Mouse (Mus musculus) erythroid progenitor cell, adult 5-6 weeks (primary cell): ENCODE results near the gene Fam19a3. TPM values are rescaled to one million over a fixed set of nuclear protein-coding genes. Genes with fewer than 3 reads are reported as not detected.
A peak's percentile ranks its signal among the peaks of the same experiment; 100 is the strongest.

Source experiments
- ATAC-seq: replicated peaks from 2 replicates; pipeline ENCODE4 v1.8.0; 2016; ENCODE audit warnings: moderate number of reproducible peaks, mild to moderate bottlenecking, moderate TSS enrichment, inconsistent platforms; ENCODE audit not compliant: poor library complexity, low FRiP score, severe bottlenecking
- total RNA-seq, 2 experiments: library from RNA; stranded (forward) in 1 of 2; stranded (reverse) in 1 of 2; fragments of 150-400 nt in 1 of 2; fragments of 186-747, 209-891 nt in 1 of 2; gene quantifications; 2 replicates each; pipeline versions ENCODE4 v1.2.3 to v1.2.4; 2015 to 2017; ENCODE audit warnings: low replicate concordance in 2 of 2

The Fam19a3 gene
- total RNA-seq, 2 experiments from 2014 or later: not detected

DNA sequence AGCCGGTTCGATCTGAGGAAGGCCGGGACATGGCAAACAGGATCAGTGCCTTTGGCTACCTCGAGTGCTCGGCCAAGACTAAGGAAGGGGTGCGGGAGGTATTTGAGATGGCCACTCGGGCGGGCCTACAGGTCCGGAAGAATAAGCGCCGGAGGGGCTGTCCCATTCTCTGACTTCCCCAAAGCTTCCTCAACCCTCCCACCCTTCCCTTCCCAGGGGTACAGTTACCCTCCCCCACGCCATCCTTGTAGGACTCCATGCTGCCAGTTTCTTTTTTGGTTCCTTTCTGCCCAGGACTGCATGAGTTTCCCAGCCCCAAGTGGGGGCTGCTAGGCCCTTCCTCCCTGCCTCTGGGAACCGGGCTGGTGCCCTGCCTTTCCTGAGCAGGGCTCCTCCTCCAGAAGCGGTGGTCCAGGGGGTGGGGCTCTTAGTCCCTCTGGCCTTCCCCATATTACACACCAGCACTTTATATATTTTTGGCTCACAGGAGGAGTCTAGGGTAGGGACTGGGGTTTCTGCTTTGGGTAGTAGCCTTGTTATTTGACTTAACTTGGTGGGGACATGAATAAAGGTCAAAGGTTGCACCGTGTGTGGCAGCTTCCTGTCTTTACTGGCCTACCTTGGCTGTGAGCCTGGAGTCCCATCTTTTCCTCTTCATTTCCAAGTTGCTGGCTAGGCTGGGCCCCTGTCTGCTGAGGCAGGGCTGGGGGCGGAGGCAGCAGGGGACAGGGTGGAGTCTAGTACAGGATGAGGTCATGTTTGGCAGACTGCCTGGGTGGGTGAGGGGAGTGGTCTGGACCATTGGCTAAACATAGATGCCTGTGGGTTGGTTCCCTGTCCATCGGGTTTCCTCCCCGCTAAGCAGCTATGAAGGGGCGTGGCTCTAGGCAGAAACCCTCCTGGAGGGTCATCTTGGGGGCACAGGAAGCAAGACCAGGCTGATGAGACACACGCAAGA, 12.5 kb upstream of the Fam19a3 start:
- no peak for ATAC-seq

DNA sequence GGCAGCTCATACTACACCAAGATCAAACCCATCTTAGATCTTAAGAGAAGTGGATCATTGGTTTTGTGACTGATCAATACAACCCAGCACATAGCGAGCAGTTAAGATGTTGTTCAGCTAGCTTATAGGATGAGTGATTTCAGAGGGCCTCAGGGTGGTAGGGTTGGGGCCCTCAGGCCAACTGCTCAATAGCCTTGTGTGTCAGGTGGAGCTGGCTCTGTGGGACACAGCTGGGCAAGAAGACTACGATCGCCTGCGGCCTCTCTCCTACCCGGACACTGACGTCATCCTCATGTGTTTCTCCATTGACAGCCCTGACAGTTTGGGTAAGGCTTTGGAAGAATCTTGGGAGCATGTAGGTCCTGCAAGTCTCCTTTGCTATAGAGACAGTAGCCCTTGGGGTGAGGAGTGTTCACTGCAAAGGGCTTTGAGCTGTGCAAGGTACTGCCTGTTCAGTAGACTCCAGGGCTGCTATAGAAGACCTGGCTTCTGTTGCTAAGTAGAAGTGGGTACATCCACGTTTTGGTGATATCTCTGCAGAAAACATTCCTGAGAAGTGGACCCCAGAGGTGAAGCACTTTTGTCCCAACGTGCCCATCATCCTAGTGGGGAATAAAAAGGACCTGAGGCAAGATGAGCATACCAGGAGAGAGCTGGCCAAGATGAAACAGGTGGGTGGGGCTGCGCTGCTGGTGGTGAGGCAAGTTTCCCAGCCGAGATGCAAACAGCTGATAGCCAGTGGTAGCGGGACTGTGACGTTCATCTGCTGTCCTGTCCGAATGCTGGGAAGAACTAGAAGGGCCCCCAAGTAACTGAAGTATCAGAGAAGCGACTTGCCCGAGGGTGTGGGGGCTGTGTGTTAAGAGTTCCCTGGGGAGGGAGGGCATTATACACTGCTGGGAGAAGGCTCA, 11.0 kb upstream of the Fam19a3 start:
- ATAC-seq: no peak

- ATAC-seq: no peak
Observed at GRCm38 (mm10) chr3:104791671-104792070, 10.0 kb upstream of the Fam19a3 start.

DNA sequence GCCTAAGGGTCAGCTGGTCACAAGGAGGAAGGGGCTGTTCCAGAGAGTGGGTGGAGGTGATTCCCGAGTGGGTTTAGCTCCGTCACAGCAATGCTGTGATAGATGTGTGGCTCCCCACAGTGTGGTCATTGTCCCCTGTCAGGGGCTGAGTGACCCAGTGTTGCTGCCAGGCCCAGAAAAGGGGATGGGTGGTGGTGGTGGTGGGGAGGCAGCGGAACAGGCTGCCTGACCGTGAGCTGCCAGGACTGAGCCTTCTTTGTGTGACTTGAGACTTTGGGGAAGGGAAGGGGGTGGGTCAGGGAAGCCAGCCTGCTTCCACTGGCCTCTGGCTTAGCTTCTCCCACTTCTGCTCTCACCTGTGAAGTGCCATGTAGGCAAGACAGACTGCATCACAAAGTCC, 9.4 kb upstream of the Fam19a3 start:
- ATAC-seq: no peak

DNA sequence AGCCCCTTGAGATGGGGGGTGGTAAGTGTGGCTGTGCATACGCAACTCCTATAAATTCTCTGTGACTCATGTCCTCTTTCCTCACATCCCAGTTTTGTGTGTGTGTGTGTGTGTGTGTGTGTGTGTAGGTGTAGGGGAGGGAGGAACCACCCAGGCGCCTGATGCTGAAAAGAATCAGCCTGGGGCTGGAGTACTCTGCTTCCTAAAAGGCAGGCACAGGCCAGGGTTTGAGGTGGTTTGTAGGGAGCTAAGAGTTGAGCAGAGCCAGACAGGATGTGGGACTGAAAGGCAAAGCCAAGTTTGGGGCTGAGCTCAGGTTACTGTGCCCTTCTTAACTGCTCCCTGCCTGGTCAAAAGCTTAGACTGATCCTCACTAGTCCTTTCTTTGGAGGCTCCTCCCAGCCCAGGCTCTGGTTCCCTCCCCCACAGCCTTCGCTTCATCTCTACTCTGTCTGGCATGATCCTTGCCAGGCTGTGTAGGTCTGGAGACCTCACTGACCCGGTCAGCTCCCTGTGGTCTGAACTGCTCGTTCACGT, 8.8 kb upstream of the Fam19a3 start:
- no peak for ATAC-seq

DNA sequence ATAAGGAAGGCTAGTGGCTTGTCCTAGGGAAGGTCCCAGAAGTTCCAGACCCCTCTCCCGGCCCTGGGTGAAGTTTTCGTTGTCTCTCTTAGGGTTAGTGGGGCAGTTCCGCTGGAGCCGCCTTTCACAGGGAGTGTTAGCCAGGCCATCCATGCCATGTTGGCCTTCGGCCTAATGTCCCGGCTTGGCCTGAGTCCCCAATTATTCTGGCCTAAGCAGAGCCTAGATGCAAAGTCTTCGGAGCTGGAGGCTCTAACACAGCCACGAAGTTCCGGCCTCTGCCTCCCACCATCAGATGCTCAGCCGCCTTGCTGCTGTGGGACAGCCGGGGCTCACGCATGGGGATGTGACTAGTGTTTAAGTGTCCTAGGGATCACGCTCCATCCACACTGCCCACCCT, 8.2 kb upstream of the Fam19a3 start:
- ATAC-seq: no peak

DNA sequence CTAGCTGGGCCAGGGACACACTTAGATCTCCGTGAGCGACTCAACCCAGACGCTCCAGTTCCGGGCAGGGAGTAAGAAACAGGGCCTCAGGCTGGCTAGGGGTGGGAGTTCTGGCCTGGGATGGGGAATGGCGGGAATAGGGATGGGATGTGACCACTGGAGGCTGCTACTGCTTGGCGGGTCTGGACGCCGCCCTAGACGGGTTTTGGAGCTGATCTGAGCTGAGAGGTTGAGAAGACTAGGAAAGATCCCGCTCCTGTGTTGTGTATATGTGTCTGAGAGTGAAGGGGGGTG, 7.6 kb upstream of the Fam19a3 start:
- no peak for ATAC-seq

GRCm38 (mm10) chr3:104788561-104789311, 7.1 kb upstream of the Fam19a3 start:
- ATAC-seq: no peak

DNA sequence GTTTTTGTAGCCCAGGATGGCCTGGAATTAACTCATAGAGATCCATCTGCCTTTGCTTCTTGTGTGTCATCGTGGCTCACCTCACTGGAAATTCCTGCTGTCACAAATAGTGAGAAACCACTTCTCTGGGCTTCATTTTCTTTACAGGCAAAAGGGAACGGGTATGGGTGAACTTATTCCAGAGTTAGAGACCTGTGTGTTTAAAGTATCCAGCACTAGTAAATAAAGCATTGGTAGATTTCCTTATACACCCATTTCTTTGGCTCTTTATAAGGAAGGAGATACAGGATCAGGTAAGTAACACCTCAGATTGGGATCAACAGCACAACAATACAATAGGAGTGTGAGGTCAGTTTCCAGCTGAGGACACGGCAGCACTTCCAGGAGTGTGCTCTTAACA, 6.4 kb upstream of the Fam19a3 start, which contains the start of gene Rhoc:
TSS of gene Rhoc (plus strand) at position 301 of the 400 bp plus-strand sequence.
- ATAC-seq: no peak

DNA sequence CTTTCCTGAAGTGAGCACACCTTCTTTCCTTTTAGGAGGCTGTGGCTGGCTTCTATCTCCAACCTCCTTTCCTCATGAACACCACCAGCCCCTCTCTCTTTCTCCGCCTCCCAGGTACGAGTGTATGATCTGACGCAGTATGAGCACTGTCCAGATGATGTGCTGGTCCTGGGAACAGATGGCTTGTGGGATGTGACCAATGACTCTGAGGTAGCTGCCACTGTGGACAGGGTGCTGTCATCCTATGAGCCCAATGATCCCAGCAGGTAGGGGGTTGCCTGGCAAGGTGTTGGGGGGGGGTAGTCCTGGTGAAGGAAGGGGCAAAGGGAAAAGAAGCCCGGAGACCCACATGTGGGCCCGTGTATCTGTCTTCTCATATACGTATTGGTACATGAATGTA, 3.6 kb upstream of the Fam19a3 start:
- ATAC-seq: no peak

- ATAC-seq: no peak
Observed at GRCm38 (mm10) chr3:104783971-104784500, 2.4 kb upstream of the Fam19a3 start.

DNA sequence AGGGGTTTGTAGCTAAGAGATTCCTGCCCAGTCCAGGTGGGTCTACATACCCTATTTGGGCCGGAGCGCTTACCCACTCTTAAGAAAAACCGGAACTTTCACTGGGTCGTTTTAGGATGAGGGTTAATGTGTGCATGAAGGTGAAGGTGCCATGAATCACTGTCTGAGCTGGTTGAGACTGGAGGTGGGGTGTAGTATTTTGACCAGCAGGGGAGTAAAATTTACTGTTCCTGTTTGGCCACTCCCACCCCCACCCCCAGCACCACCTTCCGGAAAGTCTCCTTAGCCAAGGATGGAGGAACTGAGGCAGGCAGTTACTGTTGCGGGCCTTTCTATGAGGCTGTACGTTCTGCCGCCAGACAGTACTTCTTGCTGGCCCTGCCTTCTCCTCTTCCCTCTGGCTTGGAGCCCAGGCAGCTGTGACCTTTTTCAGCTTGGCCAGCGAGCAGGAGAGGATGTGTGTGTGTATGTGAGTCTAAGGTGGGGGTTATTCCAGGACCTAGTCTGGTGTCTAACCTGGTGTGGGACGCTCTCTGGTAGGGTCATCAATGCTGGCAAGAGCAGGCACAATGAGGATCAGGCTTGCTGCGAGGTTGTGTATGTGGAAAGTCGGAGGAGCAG, 531 bp upstream of the Fam19a3 start:
- ATAC-seq: no peak

DNA sequence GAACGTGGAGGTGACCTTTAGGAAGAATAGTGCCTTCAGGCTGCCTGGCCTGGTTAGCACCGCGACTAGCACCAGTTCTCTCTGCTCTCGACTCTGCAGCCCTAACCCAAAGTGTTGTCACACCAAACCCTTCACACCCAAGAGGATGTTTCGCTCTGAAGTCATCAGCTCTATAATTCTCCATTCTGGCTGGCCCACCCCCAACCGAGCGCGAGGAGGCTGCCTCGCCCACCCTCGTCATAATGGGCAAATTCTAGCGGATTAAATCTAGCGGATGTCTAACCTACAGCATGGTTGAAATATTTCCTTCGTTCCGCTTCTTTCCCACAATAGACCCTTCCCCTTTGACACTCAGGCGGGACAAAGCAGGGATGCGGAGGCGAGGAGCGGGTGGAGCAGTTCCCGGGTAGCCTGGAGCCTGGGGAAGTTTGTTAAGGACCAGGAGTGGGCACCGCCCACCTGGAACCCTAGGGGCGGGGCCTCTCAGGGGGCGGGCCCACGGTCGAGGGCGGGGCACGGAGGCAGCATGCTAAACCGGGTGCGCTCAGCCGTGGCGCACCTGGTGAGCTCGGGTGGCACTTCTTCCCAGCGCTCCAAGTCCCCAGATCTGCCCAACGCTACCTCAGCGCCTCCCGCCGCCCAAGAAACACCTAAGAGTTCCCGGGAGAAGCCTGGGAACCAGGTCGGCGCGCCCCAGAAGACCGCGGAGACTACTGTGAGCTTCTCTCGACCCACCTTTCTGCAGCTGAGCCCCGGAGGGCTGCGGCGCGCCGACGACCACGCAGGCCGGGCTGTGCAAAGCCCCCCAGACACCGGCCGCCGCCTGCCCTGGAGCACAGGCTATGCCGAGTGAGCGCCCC, 849 bp downstream of the Fam19a3 start, which contains the start of gene Ppm1j:
TSS of gene Ppm1j (plus strand) at position 496 of the 860 bp plus-strand sequence.
- ATAC-seq: peak; percentile 58; the same call in 1 of the 2 replicates

- ATAC-seq: peak; percentile 62
Observed at GRCm38 (mm10) chr3:104779949-104780348, 1.7 kb downstream of the Fam19a3 start.

- ATAC-seq: no peak
Observed at GRCm38 (mm10) chr3:104777342-104777741, 4.3 kb downstream of the Fam19a3 start.

GRCm38 (mm10) chr3:104773301-104773700, 8.3 kb downstream of the Fam19a3 start:
- no peak for ATAC-seq

GRCm38 (mm10) chr3:104771460-104771859, 10.2 kb downstream of the Fam19a3 start:
- no peak for ATAC-seq

GRCm38 (mm10) chr3:104770918-104771317, 10.7 kb downstream of the Fam19a3 start:
- ATAC-seq: no peak
